9 mouse cellular contexts compared by ENCODE assay signal in the genomic region with DNA sequence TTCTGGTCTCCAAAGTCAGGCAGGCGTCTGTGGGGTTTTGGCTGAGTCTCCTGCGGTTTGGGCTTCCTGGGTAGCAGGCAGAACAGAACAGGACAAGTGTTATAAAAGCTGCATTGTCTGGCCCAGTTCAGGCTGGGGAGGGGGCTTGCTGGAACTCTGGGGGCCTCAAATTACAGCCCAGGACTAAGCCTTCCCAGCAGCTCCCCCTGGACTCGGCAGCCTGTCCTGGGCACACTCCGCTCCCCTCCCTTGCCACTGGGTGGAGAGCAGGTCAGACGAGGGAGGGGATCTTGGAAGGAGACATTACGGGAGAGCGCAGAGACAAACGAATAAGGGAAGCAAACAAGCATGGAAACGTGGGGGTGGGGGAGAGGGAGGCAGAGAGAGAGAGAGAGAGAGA. TPM values are rescaled to one million over a fixed set of nuclear protein-coding genes. Genes with fewer than 3 reads are reported as not detected.
A peak's percentile ranks its signal among the peaks of the same experiment; 100 is the strongest.
DNase-seq lines count a peak whose midpoint lies in the region; ATAC-seq and TF ChIP-seq lines count a peak whose summit lies in the region.
"Had no signal": no experiment of that assay in that cellular context is flagged by ENCODE, and none has a peak within 500 bp of the region (broad histone marks: within the 10 kb centered on the region; RNA-seq: fewer than 3 reads in every experiment).

No protein-coding gene starts in this region.

- DNase-seq in liver, postnatal 0 days = no peak
- DNase-seq in MN1 (ENCODE audit: low spot score) = no peak
- DNase-seq in kidney, postnatal 25 days = no peak
- DNase-seq in adrenal gland, postnatal 4 days (ENCODE audit: low spot score in 2 of 2) = no peak

- H3K27me3 ChIP-seq in liver, embryonic 12.5 days (replicated peaks) = peaks cover 54% of the 10 kb centered on the region
- H3K27me3 ChIP-seq in liver, postnatal 0 days (ENCODE audit: insufficient read depth, low read length) = peaks cover 28% of the 10 kb centered on the region
- peaks cover 65% of the 10 kb centered on the region for H3K27me3 ChIP-seq in forebrain, embryonic 12.5 days
- H3K27me3 ChIP-seq in intestine, embryonic 16.5 days (replicated peaks; ENCODE audit: control insufficient read depth, insufficient read depth, low read length) = no peaks in the 10 kb centered on the region
- H3K27me3 ChIP-seq in neural tube, embryonic 14.5 days (ENCODE audit: control insufficient read depth, insufficient read depth, low read length) = peaks cover 32% of the 10 kb centered on the region

- TF ChIP-seq EP300 in liver, postnatal 0 days (IDR thresholded peaks at IDR 0.05; ENCODE audit: low read depth) = no peak

- WGBS in liver, embryonic 12.5 days (ENCODE audit: insufficient replicate concordance) = 38% methylated on average over 9 of the region's 9 CpGs
- WGBS in liver, postnatal 0 days (ENCODE audit: insufficient replicate concordance) = 40% methylated on average over 9 of the region's 9 CpGs
- 6% methylated on average over 9 of the region's 9 CpGs for WGBS in forebrain, embryonic 12.5 days
- 32% methylated on average over 9 of the region's 9 CpGs for WGBS in intestine, embryonic 16.5 days
- 9% methylated on average over 9 of the region's 9 CpGs for WGBS in neural tube, embryonic 14.5 days

- H3K4me3 ChIP-seq in liver, embryonic 12.5 days = no peak overlapping the region
- no peak overlapping the region for H3K4me3 ChIP-seq in liver, postnatal 0 days (ENCODE audit: low read depth, low read length)
- H3K4me3 ChIP-seq in forebrain, embryonic 12.5 days (replicated peaks) = peak overlapping the region; percentile 54; the same call in 1 of the 2 replicates
- H3K4me3 ChIP-seq in intestine, embryonic 16.5 days (ENCODE audit: low read length) = peak overlapping the region; percentile 76
- H3K4me3 ChIP-seq in neural tube, embryonic 14.5 days (ENCODE audit: low read depth, low read length) = no peak overlapping the region

- peaks cover 8% of the 10 kb centered on the region; the same call in 1 of the 2 replicates for H3K36me3 ChIP-seq in liver, embryonic 12.5 days
- H3K36me3 ChIP-seq in liver, postnatal 0 days (replicated peaks; ENCODE audit: insufficient read depth, low read length) = no peaks in the 10 kb centered on the region
- no peaks in the 10 kb centered on the region; the same call in 1 of the 2 replicates for H3K36me3 ChIP-seq in forebrain, embryonic 12.5 days (replicated peaks)
- H3K36me3 ChIP-seq in intestine, embryonic 16.5 days (ENCODE audit: control insufficient read depth, insufficient read depth, low read length) = peaks cover 4% of the 10 kb centered on the region; the same call in 1 of the 2 replicates
- H3K36me3 ChIP-seq in neural tube, embryonic 14.5 days (ENCODE audit: control insufficient read depth, insufficient read depth, low read length) = no peaks in the 10 kb centered on the region

- TF ChIP-seq CTCF in liver, postnatal 0 days (IDR thresholded peaks at IDR 0.05; ENCODE audit: low read depth) = no peak

- peak overlapping the region; percentile 69 for H3K4me2 ChIP-seq in liver, embryonic 12.5 days
- H3K4me2 ChIP-seq in liver, postnatal 0 days (ENCODE audit: low read depth, low read length) = no peak overlapping the region
- peak overlapping the region; percentile 91 for H3K4me2 ChIP-seq in forebrain, embryonic 12.5 days
- peak overlapping the region; percentile 89 for H3K4me2 ChIP-seq in intestine, embryonic 16.5 days (ENCODE audit: low read depth, low read length)
- H3K4me2 ChIP-seq in neural tube, embryonic 14.5 days (ENCODE audit: low read depth, low read length) = peak overlapping the region; percentile 29; the same call in 1 of the 2 replicates

- H3K4me1 ChIP-seq in liver, embryonic 12.5 days = peaks cover 34% of the 10 kb centered on the region
- H3K4me1 ChIP-seq in liver, postnatal 0 days (ENCODE audit: insufficient read depth) = peaks cover 9% of the 10 kb centered on the region
- H3K4me1 ChIP-seq in forebrain, embryonic 12.5 days = peaks cover 39% of the 10 kb centered on the region
- peaks cover 30% of the 10 kb centered on the region for H3K4me1 ChIP-seq in intestine, embryonic 16.5 days (ENCODE audit: control insufficient read depth, insufficient read depth, low read length)
- H3K4me1 ChIP-seq in neural tube, embryonic 14.5 days (ENCODE audit: control insufficient read depth, insufficient read depth, low read length) = peaks cover 13% of the 10 kb centered on the region; the same call in 1 of the 2 replicates

- no peak overlapping the region for H3K27ac ChIP-seq in liver, embryonic 12.5 days
- no peak overlapping the region for H3K27ac ChIP-seq in liver, postnatal 0 days (ENCODE audit: low read depth)
- peak overlapping the region; percentile 59; the same call in 1 of the 2 replicates for H3K27ac ChIP-seq in forebrain, embryonic 12.5 days
- H3K27ac ChIP-seq in intestine, embryonic 16.5 days (ENCODE audit: low read length) = no peak overlapping the region; the same call in 1 of the 2 replicates
- no peak overlapping the region for H3K27ac ChIP-seq in neural tube, embryonic 14.5 days (ENCODE audit: low read depth, low read length)

- no peak for ATAC-seq in liver, embryonic 12.5 days
- no peak for ATAC-seq in liver, postnatal 0 days
- ATAC-seq in forebrain, embryonic 12.5 days (ENCODE audit: low FRiP score) = no peak
- no peak for ATAC-seq in intestine, embryonic 16.5 days
- 0 out of 2 replicates have a peak, but pooled peaks have one; percentile 11 for ATAC-seq in neural tube, embryonic 14.5 days (ENCODE audit: low read depth)

- H3K9me3 ChIP-seq in liver, embryonic 12.5 days (replicated peaks) = no peaks in the 10 kb centered on the region
- H3K9me3 ChIP-seq in liver, postnatal 0 days (ENCODE audit: low read length) = no peaks in the 10 kb centered on the region
- H3K9me3 ChIP-seq in forebrain, embryonic 12.5 days = peaks cover 4% of the 10 kb centered on the region; the same call in 1 of the 2 replicates
- no peaks in the 10 kb centered on the region; the same call in 1 of the 2 replicates for H3K9me3 ChIP-seq in intestine, embryonic 16.5 days (ENCODE audit: control insufficient read depth, low read length)
- H3K9me3 ChIP-seq in neural tube, embryonic 14.5 days (ENCODE audit: control insufficient read depth, low read length) = no peaks in the 10 kb centered on the region

- H3K9ac ChIP-seq in liver, embryonic 12.5 days = no peak overlapping the region
- H3K9ac ChIP-seq in liver, postnatal 0 days (replicated peaks) = no peak overlapping the region
- peak overlapping the region; percentile 36; the same call in 1 of the 2 replicates for H3K9ac ChIP-seq in forebrain, embryonic 12.5 days
- H3K9ac ChIP-seq in intestine, embryonic 16.5 days (ENCODE audit: low read depth, low read length) = peak overlapping the region; percentile 82
- no peak overlapping the region for H3K9ac ChIP-seq in neural tube, embryonic 14.5 days (replicated peaks; ENCODE audit: low read depth, low read length)

RNA-seq across cellular contexts. Expression of a gene that starts 3.3 kb away (rescaled TPM):
- polyA plus RNA-seq in liver, embryonic 12.5 days (2016; fragmentation: Nextera tagmentation; extraction: Ambion mirVana) = 2.8 and 3.5 TPM in 2 replicates
- polyA plus RNA-seq in liver, postnatal 0 days (2015; fragmentation: Nextera tagmentation; extraction: Ambion mirVana) = 0.82 TPM in 2 replicates
- polyA plus RNA-seq in forebrain, embryonic 12.5 days (2016; fragmentation: Nextera tagmentation; extraction: Ambion mirVana) = 7.2 and 9.9 TPM in 2 replicates
- 6.5 and 8.8 TPM in 2 replicates for polyA plus RNA-seq in intestine, embryonic 16.5 days (2015; fragmentation: Nextera tagmentation; extraction: Ambion mirVana)
- 2.7 and 5.3 TPM in 2 replicates for polyA plus RNA-seq in neural tube, embryonic 14.5 days (2014; fragmentation: Nextera tagmentation; extraction: Ambion mirVana)
- total RNA-seq in adrenal gland, postnatal 4 days (2021) = 10 to 100 TPM; 10.3 to 12.9 TPM
- total RNA-seq: neutrophil, adult 5-6 weeks had no signal

Comparison
In these comparisons a context has a peak if more than half of its experiments do, and no peak if none do; other contexts are left out.
1. H3K4me3 ChIP-seq: peak in forebrain, embryonic 12.5 days (single experiment) and intestine, embryonic 16.5 days (single experiment); none in liver, embryonic 12.5 days (single experiment), liver, postnatal 0 days (single experiment) and neural tube, embryonic 14.5 days (single experiment).
2. H3K9ac ChIP-seq: peak in forebrain, embryonic 12.5 days (single experiment) and intestine, embryonic 16.5 days (single experiment); none in liver, embryonic 12.5 days (single experiment), liver, postnatal 0 days (single experiment) and neural tube, embryonic 14.5 days (single experiment).